Mouse (Mus musculus) splenic B cell, adult 2 months (primary cell): ENCODE data around the gene Fam243.

Experiments used
- DNase-seq: peaks from one replicate; pipeline ENCODE4 v3.0.0-alpha.2; 2011; ENCODE audit warnings: low read depth, low spot score
- H3K27me3 ChIP-seq: 2 replicates; pipeline ENCODE4 v1.6.1; 2012; ENCODE audit warnings: mild to moderate bottlenecking, low read length, moderate library complexity, mixed read lengths; ENCODE audit not compliant: control insufficient read depth, poor library complexity, insufficient read depth, severe bottlenecking
- H3K36me3 ChIP-seq: 2 replicates; pipeline ENCODE4 v1.6.1; 2012; ENCODE audit warnings: mild to moderate bottlenecking, low read length, moderate library complexity, mixed read lengths; ENCODE audit not compliant: control insufficient read depth, poor library complexity, insufficient read depth, severe bottlenecking

Fam243 gene

GRCm38 (mm10) chr16:92321341-92321740 is at the start of gene Fam243:
Gene Fam243 (minus strand): TSS chr16:92321441.
- no peak for DNase-seq
- Histone ChIP-seq H3K27me3 (no peaks in the 10 kb centered on the region), H3K36me3 (no peaks in the 10 kb centered on the region)

GRCm38 (mm10) chr16:92369260-92369659 is 48.0 kb upstream of the Fam243 start:
- no peak for DNase-seq
- Histone ChIP-seq H3K36me3 (no peaks in the 10 kb centered on the region), H3K27me3 (no peaks in the 10 kb centered on the region)

DNA sequence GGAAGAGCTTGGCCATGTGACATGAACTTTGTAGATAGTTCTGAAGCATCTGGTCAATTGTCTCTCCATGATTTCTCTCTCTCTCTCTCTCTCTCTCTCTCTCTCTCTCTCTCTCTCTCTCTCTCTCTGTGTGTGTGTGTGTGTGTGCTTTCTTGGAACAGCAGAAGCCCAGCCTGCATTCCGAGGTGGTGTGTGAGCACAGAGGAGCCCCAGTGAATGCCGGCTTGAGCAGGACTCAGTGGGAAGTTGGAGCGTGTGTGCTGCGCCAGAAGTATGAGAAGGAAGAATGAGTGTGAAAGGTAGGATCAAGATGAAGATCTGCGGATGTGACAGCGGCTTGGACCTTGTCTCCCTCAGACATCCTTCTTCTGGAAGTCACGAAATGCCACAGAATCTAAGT is 44.2 kb upstream of the Fam243 start:
- Histone ChIP-seq H3K36me3 (no peaks in the 10 kb centered on the region), H3K27me3 (no peaks in the 10 kb centered on the region)
- DNase-seq, result no peak

GRCm38 (mm10) chr16:92360711-92361110 is 39.5 kb upstream of the Fam243 start:
- no peaks in the 10 kb centered on the region for H3K36me3 ChIP-seq
- no peaks in the 10 kb centered on the region for H3K27me3 ChIP-seq
- no peak for DNase-seq

DNA sequence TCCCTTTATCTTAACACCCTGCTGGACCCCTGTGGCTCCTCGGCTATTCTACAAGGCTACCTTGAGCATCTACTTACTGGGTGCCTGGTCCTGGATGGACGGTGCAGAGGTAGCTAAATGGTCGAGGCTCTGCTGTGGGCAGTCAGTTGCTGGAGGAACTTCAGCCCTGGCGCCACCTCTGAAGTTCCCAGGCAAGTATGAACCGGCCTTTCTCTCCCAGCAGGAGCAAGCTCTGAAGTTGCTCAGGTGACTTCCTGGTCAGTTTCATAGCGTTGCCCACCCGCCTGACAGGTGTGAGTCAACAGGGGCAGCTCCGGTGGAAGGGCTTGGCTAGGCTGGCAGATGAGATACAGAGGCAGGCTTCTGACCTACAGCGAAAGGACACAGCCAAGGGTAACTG is 38.0 kb upstream of the Fam243 start, which contains the start of gene Kcne1:
Kcne1 (minus strand) TSS at position 240 of the 400 bp plus-strand sequence.
- no peaks in the 10 kb centered on the region for H3K36me3 ChIP-seq
- H3K27me3 ChIP-seq, result no peaks in the 10 kb centered on the region
- no peak for DNase-seq

- Histone ChIP-seq H3K27me3 (no peaks in the 10 kb centered on the region), H3K36me3 (no peaks in the 10 kb centered on the region)
- no peak for DNase-seq
Measured at GRCm38 (mm10) chr16:92358734-92359133, 37.5 kb upstream of the Fam243 start.

- H3K36me3 ChIP-seq, result no peaks in the 10 kb centered on the region
- H3K27me3 ChIP-seq, result no peaks in the 10 kb centered on the region
- DNase-seq, result no peak
Measured at GRCm38 (mm10) chr16:92357566-92357965, 36.3 kb upstream of the Fam243 start.

DNA sequence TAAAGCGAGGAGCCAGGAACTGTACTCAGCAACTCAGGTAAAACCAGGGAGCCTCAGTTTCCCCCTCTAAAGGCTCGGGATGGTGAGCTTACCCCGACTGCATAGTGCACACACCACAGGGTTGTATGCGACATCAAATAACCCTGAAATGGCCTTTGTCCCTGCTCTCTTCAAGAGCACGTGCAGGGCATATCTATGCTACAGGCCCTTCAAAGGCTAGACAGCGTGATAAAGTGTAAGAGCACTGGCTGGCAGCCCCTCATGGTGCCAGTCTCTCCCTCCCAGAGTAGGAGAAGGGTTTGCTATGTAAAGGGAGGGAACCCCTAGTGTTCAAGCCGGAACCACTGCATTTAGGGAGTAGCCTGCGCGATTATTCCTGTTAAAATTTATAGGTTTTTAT is 35.8 kb upstream of the Fam243 start:
- Histone ChIP-seq H3K27me3 (no peaks in the 10 kb centered on the region), H3K36me3 (no peaks in the 10 kb centered on the region)
- DNase-seq, result no peak

DNA sequence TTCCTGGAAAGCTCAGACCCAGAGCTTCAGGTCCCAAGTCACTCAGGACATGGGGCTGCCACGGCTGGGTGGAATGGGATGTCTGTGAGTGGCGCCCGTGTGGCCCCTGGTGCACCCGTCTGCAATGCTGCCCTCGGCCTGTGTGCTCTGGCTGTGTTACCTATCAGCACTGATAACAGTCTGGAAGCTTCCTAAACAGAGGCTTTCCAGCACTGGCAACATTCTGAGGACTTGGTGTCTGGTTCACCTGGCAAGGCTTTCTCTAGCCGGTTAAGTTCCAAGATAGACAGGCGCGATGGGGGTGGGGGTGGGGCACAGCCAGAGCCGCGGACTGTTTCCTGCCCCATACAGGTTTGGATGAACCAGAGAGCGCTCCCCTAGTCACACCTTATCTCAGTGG is 34.7 kb upstream of the Fam243 start:
- no peaks in the 10 kb centered on the region for H3K27me3 ChIP-seq

GRCm38 (mm10) chr16:92355366-92355765 is 34.1 kb upstream of the Fam243 start:
- H3K36me3 ChIP-seq, result no peaks in the 10 kb centered on the region
- no peaks in the 10 kb centered on the region for H3K27me3 ChIP-seq
- DNase-seq, result no peak

More for the DNA sequence above, 34.7 kb upstream of the Fam243 start:
- no peak for DNase-seq
- no peaks in the 10 kb centered on the region for H3K36me3 ChIP-seq

- DNase-seq, result no peak
- no peaks in the 10 kb centered on the region for H3K36me3 ChIP-seq
- H3K27me3 ChIP-seq, result no peaks in the 10 kb centered on the region
Measured at GRCm38 (mm10) chr16:92353897-92354296, 32.7 kb upstream of the Fam243 start.

- no peaks in the 10 kb centered on the region for H3K27me3 ChIP-seq
- H3K36me3 ChIP-seq, result no peaks in the 10 kb centered on the region
- DNase-seq, result no peak
Measured at GRCm38 (mm10) chr16:92353295-92353694, 32.1 kb upstream of the Fam243 start.

DNA sequence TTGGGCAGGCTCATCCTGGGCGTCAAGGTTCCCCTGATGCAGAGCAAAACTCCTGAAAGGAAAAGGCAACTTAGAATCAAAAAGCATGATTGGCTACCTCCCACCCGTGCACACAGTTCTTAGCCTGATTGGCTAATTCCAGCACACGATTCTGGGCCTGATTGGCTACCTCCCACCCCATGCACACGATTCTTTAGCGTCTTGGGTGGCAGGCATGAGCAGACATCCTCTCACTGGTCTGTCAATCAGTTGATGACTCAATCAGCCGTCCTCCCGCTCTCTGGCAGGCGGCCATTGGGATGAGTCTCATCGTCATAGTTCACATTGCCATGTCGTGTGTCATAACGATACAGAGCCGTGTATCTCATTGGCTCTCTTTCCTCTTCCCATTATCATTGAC is 27.7 kb upstream of the Fam243 start:
- Histone ChIP-seq H3K27me3 (no peaks in the 10 kb centered on the region; the same call in 1 of the 2 replicates), H3K36me3 (no peaks in the 10 kb centered on the region)
- DNase-seq, result no peak

DNA sequence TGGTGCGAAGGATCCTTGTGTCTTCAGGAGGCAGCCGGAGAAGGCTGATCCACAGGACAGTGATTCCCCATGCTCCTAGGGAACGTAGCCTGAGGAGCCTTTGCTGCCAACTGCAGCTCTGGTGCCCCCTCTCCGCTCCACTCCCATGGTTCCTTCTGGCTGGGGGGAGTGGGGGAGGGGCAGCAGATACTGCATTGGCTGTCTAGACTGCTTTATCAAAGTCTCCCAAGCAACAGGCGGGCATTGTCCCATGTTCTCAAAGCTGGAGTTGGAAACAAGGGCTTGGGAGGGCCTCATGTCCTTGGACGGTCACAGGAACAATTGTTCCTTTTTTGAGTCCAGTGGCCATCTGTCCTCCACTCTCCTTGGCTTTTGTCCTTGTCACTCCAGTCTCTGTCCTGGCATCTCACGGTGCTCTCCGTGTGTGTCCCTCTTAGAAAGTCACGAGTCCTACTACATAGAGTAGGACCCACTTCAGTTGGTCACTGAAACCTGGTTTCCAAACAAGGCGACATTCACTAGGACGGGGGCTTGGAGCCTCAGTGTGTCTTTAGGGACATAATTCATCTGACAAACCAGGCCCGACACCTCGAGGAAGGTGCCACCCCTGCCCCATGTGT is 25.2 kb upstream of the Fam243 start:
- H3K36me3 ChIP-seq, result no peaks in the 10 kb centered on the region
- no peak for DNase-seq
- H3K27me3 ChIP-seq, result no peaks in the 10 kb centered on the region; the same call in 1 of the 2 replicates

GRCm38 (mm10) chr16:92345177-92345576 is 23.9 kb upstream of the Fam243 start:
- Histone ChIP-seq H3K36me3 (no peaks in the 10 kb centered on the region), H3K27me3 (no peaks in the 10 kb centered on the region; the same call in 1 of the 2 replicates)
- no peak for DNase-seq
